Mouse (Mus musculus): ENCODE measurements around the gene 2310009B15Rik.

GRCm38 (mm10) chr1:138847146-138847545, 9.5 kb downstream of the 2310009B15Rik start:
- TF ChIP-seq POLR2A (IDR thresholded peaks at IDR 0.05; ENCODE audit: insufficient read depth, low read length) (no peak), CTCF (IDR thresholded peaks at IDR 0.05; ENCODE audit: low read depth, low read length) (no peak)

All from ES-Bruce4 (cell line).